Mouse (Mus musculus): ENCODE results near the gene Opn1sw.
A peak's percentile ranks its signal among the peaks of the same experiment; 100 is the strongest.
"Not testable (repeated sequence)": the region's sequence is repeated elsewhere in the genome, so short reads cannot be mapped to it uniquely, and the experiment has no call there.

Opn1sw gene

GRCm38 (mm10) chr6:29396714-29397540, 8.7 kb upstream of the Opn1sw start:
- no peak for DNase-seq (ENCODE audit: low spot score in 2 of 2)

- DNase-seq (ENCODE audit: low spot score in 2 of 2): peak; percentile 48 to 58
These were observed 7.8 kb upstream of the Opn1sw start, which contains the start of gene Ccdc136 for GRCm38 (mm10) chr6:29395910-29396713. Gene Ccdc136, plus strand, starts transcription at chr6:29396309.

- DNase-seq (ENCODE audit: low spot score in 2 of 2): no peak
These were observed 6.0 kb upstream of the Opn1sw start for GRCm38 (mm10) chr6:29394286-29394685.

DNA sequence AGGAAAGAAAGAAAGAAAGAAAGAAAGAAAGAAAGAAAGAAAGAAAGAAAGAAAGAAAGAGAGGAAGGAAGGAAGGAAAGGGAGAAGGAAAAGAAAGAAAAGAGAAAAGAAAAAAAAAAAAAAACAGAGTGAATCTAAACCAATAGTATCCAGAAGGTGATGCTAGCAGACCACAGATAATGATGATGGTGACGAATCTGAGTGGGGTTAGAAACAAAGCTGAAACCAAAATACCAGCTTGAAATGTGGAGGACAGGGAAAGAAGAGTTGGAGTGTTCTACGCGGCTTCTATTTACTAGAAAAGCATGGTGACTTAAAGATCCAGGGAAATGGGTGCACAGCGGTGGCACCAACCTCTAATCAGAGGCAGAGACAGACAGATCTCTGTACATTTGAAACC, 3.5 kb upstream of the Opn1sw start:
- no peak for DNase-seq (ENCODE audit: low spot score in 2 of 2)

DNA sequence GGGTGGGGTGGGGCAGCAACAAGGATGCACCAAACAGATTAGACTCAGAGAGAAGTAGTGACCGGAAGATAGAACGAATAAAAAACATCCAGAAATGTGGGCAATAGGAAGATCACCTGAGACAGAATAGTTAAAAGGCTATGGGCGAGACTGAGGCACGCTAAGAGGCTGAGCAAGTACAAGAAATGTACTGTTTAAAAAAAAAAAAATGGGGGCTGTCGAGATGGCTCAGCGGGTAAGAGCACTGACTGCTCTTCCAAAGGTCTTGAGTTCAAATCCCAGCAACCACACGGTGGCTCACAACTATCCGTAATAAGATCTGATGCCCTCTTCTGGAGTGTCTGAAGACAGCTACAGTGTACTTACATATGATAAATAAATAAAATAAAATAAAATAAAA, 3.0 kb upstream of the Opn1sw start:
- not testable (repeated sequence) for DNase-seq (ENCODE audit: low spot score in 2 of 2)

- not testable (repeated sequence) for DNase-seq (ENCODE audit: low spot score in 2 of 2)
These were observed 2.2 kb upstream of the Opn1sw start for GRCm38 (mm10) chr6:29390500-29390899.

DNA sequence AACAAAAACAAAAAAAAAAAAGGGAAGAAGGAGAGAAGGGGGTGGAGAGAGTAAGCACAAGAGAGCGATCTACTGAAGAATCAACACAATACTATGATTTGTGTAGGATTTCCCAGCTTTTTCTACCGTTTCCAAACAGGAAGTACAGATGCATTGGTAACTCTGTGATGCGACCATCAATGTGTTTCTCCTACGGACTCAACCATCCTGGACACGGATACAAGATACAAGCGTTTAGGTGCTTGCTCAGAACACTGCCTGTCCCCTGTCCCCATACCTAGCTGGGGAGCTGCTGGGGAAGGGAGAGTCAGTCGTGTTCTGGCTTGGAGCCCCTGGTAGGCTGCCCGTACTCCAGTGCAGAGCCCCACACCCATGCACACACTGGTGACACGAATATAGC, 1.2 kb upstream of the Opn1sw start:
- DNase-seq (ENCODE audit: low spot score in 2 of 2): no peak

DNA sequence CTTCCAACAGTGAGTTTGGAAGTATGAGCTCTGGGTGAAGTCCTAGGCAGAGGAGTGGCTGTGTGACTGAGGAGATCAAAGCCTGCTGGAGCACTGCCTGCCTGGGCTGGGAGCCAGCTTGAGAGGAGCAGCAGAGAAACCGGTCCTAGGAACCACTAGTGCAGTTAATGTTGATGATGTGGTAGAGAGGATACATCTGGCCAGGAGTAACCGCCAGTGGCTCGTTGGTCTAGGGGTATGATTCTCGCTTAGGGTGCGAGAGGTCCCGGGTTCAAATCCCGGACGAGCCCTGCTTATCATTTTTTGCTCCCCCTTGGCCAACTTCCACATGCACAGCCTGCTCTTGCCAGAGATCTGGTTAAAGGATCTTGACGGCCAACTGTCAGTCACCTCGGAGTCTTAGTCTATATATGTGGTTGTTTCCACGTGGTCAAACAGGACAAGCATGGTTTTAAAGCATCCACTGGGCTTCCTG, 375 bp upstream of the Opn1sw start:
- DNase-seq (ENCODE audit: low spot score in 2 of 2): no peak

- no peak for DNase-seq (ENCODE audit: low spot score in 2 of 2)
These were observed 5.8 kb downstream of the Opn1sw start for GRCm38 (mm10) chr6:29382442-29382841.

DNA sequence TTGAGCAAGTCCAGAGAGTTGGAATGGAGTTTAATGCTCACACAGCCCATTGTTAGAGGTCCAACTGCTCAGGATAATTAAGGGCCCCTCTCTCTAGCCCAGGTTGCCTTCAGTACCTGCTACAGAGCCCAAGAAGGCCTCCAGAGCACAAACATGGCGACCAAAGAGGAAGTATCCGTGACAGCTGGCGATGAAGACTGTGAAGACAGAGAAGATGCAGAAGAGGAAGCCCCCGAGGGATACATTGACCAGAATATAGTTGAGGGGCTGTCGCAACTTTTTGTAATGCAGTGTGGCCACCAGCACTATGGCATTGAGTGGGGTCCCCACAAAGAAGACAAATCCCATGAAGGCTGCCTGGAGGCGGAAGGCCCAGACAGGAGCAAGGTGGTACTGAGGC, 8.3 kb downstream of the Opn1sw start:
- no peak for DNase-seq (ENCODE audit: low spot score in 2 of 2)

DNA sequence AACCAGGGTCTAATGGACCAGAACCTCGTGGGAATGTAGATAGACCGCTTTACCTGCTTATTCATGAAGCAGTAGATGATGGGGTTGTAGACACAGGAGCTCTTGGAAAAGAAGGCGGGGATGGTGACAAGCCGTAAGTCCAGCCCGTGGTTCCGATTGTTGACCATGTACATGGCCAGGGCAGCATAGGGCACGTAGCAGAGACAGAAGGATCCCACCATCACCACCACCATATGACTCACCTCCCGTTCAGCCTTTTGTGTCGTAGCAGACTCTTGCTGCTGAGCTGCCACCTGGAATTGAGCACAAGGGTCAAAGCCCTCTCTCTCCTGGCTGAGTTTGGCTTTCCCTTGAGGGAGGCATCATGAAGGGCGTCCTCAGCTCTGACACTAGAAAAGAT, 9.6 kb downstream of the Opn1sw start:
- no peak for DNase-seq (ENCODE audit: low spot score in 2 of 2)

DNA sequence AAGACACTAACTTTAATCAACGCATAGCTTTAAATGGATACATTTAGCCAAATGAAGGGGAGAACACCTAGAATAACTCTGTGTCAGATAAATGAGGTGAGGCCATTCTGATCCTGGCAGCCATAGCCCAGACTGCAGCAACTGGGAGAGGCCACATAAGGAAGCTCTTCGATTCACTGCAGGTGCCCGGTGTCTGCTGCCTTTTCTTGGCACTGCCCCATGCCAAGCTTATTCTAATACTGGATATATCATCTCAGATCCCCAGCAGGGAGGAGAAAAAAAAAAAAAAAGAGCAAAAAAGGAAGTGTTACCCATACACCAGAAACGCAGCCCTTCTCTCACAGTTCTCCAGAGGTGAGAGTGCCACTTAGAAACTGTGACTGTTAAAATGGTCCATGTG, 10.9 kb downstream of the Opn1sw start:
- DNase-seq (ENCODE audit: low spot score in 2 of 2): no peak

GRCm38 (mm10) chr6:29365277-29365676, 23.0 kb downstream of the Opn1sw start:
- no peak for DNase-seq (ENCODE audit: low spot score in 2 of 2)

DNA sequence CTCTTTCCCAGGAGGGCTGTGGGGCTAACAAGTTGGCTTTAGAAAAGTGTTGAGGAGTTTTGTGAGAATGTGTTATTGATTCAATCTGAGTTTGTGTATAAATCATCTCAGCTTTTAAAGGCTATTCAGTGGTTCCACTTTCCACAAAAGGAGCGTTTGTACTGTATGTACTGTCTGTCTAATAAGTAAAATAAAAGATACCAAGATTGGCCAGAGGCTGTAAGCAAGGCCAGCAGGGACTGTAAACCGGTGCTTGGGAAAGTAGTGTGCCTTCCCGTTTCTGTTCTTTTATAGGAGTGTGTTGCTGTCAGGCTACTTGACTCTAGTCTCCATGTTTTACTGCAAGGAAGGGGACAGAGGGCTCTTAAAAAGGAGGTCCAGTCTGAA, 25.1 kb downstream of the Opn1sw start:
- DNase-seq (ENCODE audit: low spot score in 2 of 2): no peak

GRCm38 (mm10) chr6:29362246-29363128, 25.8 kb downstream of the Opn1sw start:
- no peak for DNase-seq (ENCODE audit: low spot score in 2 of 2)

- no peak for DNase-seq (ENCODE audit: low spot score in 2 of 2)
These were observed 28.1 kb downstream of the Opn1sw start for GRCm38 (mm10) chr6:29360211-29360610.

- DNase-seq (ENCODE audit: low spot score in 2 of 2): no peak
These were observed 28.9 kb downstream of the Opn1sw start for GRCm38 (mm10) chr6:29359386-29359785.

DNA sequence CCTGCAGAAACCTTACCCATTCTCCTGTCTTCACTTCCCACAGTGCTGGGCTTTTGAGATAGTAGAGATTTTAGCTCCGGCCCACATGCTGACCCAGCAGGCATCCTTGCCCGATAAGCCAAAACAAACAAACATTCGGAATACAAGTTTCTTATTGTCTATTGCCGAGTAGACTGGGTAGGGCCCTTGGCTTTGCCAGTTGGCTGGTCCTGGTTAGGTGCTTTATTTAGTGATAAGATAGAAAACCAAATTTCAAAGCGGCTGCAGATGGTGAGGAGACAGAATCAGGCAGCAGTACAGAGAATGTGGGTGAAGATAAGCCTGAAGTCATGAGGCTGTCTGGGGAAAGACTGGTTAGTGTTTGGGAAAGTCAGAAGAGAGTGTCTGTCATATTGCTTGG, 35.5 kb downstream of the Opn1sw start:
- no peak for DNase-seq (ENCODE audit: low spot score in 2 of 2)

DNA sequence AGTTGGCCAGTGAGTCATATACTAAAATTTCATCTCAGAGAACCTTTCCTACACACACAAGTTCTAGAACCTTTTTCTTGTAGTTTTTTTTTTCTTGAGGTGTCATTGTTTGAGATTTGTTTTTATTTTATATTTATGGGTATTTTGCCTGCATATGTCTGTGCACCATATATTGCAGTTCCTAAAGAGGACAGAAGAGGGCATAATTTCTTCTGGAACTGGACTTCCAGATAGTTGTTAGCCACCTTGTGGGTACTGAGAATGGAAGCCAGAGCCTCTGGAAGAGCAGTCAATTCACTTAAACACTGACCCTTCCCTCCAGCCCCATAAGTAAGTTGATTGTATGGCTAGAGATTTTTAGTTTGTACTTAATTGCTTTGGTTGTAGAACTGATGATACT, 36.7 kb downstream of the Opn1sw start:
- no peak for DNase-seq (ENCODE audit: low spot score in 2 of 2)

DNA sequence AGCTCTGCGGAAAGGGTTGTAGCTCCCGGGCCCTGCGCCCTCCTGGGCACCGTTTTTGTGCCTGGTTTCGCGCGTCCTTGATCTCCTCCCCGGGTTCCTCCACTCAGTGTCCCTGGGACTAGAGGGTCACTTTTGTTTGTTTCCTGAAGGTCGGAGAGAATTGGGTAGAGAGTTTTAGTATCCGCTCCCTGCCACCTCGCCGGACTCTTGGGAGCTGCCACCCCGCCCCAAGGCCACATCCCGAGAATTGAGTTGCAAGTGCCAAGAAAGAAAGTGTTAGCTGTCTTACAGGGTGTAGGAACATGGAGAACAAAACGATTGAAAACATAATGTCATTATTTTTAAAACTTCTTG, 39.9 kb downstream of the Opn1sw start:
- DNase-seq (ENCODE audit: low spot score in 2 of 2): no peak

DNA sequence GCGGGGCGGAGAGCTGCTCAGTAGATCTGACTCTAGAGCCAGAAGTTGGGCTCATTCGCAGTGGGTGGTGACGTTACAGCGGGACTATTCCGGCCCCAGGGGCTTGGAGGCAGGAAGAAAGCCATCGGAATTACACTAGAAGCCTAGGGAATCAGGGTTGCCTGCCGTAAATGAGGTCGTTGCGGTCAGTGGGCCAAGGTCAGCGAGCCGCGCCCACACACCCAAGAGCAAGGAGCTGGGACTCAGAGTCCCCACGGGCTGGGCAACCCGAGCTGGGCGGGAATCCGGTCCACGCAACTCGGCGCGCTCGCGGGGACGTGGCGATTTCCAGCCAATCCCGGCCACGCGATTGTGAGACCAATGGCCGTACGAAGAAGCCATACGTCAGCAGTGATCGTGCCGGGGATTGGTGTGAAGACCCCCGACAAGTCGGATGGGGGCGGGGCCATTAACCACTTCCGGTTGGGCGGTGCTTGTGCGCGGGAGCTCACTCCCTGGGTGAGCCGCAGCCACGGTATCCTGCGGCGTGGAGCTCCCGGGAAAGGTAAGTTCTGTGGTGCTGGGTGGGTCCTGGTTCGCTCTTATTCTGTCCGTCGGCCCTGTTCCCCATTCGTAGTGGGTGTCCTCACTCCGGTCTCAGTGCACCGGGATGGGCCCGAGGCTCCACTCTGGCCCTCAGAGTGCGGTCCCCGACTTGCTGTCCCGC, 40.5 kb downstream of the Opn1sw start, which contains the start of gene Calu:
Calu (plus strand) TSS at position 405 of the 706 bp plus-strand sequence.
- DNase-seq (ENCODE audit: low spot score in 2 of 2): peak; percentile 98
